Mouse (Mus musculus) thymus, postnatal 4 days (tissue): ENCODE data around the gene Tmprss12.
"Not testable (repeated sequence)": the region's sequence is repeated elsewhere in the genome, so short reads cannot be mapped to it uniquely, and the experiment has no call there.

ENCODE experiments used
- DNase-seq: peaks from one replicate; pipeline ENCODE4 v3.0.0; 2021

Tmprss12 gene

DNA sequence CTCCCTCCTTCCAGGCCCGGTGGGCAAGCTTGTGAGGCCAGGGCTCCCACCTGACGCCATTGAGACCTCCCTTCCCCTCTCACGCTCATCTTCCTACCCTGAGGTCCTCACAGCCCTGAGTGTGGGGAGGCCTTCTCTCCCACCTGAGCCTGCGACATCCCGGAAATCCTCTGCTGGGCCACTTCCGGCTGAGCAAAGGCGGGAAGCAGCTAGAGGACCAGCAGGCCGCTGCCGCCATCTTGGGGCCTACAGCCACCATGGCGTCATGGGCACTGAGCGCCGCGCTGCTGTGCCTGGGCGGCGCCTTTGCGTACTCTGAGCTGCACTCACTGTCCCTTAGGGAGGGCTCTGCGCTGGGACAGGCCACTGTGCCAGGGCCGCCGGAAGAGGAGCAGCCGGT, at the start of gene Tmprss12:
TSS of gene Tmprss12 (plus strand) at position 212 of the 400 bp plus-strand sequence.
- no peak for DNase-seq

DNA sequence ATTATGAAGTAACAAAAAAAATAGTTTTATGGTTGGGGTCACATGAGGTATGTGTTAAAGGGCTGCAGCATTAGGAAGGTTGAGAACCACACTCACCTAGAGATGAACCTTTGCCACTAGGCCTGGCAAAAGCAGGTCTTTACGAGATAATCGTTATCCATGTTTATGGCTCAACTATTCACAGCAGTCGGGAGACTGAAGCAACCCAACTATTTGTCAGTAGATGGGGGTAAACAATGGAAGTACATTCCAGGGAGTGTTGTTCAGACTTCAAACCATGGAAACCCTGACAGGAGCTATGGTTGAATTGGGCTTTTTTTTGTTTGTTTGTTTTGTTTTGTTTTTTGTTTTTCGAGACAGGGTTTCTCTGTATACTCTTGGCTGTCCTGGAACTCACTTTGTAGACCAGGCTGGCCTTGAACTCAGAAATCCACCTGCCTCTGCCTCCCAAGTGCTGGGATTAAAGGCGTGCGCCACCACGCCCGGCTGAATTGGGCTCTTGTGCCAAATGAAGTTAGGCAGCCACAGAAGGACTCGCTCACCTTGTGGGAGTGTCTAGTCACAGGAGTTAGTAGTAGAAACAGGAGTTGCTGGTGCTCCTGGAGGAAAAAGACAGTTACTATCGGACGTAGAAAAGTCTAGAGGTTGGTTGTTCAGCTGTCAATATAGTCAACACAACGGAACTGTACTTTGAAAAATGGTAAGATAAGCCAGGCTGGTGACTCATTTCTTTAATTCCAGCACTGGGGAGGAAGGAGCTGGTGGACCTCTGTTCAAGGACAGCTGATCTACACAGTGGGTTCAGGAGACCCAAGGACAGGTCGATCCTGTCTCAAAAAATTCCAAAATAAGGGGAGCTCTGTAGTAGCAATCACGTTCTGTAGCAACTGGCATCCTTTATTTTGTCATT, 48.8 kb upstream of the Tmprss12 start:
- no peak for DNase-seq

DNA sequence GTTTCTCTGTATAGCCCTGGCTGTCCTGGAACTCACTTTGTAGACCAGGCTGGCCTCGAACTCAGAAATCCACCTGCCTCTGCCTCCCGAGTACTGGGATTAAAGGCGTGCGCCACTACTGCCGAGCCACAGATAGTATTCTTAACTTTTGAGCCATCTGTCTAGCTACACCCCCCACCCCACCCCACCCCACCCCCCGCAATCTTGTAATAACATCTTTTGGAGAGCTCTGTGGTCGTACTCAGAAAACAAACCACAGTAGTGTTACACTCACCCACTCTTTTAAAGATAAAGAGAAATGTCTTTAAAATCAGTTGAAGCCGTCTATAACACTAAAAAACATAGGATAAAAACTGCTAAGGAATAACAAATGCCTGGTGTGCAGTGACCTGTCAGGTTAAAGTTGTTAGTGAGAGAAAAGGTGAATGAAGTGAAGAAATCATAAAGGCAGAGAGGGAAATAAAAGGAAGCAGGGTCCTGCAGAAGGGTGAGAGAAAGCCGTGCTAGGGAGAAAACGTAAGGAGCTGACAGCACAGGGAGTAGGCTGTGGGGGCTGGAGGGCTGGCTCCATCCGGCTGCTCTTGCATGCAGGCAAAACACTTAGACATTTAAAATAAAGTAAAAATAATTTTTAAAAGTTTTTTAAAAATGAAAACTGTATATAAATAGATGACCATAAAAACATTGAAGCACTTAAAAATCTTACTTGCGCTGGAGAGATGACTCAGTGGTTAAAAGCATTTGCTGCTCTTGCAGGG, 45.2 kb upstream of the Tmprss12 start:
- no peak for DNase-seq

DNA sequence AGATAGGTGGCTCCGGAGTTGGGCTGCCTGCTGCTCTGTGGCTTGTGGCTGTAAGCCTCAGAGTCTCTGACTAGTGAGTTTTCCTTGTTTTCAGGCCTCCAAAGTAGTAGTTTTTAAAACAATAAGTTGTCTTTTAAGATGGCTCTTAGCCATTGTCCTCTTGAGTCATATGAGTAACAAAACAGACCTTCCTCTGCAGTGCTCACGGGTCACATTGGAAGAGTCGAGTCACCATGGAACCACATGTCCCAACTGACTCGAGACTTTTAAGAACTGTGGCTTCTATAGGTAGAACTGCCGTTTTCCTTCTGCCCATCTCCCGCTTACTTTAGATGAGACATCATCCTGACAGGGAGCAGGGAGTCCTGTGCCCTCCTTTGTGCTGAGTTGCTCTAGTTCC, 43.7 kb upstream of the Tmprss12 start:
- DNase-seq, result no peak

DNA sequence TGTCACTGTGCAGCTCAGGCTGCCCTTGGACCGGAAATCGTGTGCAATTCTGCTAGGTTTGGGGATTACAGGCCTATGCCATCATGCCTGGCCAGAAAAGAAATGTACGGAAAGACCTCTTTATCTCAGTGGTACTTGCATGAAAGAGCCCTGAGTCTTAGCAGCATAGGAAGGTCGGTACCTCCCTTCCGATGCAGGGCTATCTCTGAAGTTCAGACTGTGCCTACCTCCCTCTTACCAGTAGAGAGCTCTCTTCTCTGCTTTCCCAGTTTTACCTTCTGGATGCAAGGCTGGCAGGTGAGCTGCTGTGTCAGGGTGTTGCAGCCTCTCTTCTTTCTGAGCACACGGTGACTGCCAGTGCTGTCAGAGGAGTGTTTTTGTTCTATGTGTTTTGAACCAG, 38.9 kb upstream of the Tmprss12 start:
- no peak for DNase-seq

DNA sequence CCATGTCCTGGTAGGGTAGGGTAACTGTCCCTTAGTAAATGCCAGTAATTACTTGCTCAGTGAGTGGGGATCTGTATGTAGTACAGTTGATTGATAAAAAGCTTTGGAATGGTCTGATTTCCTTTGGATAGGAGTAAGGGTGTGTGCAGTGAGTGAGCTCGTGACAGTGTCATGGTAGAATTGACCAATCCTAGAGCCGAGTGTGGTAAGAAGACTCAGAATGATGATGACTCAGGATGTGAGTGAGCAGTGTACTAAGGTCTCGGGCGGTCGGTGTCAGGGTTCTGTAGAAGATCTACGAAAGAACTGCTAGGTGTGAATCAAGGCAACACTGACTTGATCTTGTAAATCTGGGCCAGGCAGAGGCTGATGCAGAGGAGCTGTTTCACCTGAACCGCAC, 34.7 kb upstream of the Tmprss12 start:
- no peak for DNase-seq

DNA sequence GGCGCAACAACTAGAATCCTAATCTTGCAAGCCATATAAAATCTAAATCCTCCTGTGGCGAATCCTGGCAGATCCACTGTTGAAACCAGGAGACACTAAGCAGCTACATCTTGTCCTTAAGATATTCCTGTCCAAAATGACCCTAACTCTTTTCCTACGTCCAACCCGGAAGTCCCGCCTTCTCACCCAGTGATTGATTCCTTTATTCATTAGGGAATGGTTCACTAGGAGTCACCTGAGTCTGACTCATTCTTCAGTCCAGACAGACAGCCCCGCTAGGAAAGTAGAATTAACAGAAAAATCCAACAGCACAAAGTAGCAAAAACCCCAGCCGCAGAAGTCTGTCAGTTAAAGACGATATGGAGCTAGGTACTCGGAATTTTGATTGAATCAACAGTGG, 33.3 kb upstream of the Tmprss12 start:
- no peak for DNase-seq

DNA sequence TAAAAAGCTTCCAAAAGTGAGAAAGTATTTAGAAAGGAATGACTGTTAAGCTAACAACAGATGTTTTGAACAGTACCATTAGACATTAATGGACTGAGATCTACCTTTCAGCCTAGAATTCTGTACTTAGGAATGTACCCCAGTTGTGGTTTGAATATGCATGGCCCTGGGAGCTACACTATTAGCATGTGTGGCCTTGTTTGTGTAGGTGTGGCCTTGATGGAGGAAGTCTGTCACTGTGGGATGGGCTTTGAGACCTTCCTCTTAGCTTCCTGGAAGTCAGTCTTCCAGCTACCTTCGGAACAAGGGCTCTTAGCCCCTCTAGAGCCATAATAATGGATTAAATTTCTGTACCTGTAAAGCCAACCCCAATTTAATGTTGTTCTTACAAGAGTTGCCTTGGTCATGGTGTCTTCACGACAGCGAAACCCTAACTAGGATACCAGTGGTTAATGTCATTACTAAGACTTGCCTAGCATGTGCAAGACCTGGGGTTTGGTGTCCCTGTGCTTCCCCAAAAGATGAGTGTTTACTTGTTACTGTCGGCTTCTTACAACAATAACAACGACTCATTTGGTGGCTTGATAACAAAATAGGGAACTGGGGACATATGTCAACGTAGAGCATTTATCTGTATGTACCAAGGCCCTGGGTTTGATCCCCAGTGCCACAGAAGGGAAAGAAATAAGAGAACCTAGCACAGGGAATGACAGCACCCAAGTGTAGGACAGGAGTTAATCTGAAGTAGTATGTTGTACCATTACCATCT, 31.8 kb upstream of the Tmprss12 start:
- no peak for DNase-seq

DNA sequence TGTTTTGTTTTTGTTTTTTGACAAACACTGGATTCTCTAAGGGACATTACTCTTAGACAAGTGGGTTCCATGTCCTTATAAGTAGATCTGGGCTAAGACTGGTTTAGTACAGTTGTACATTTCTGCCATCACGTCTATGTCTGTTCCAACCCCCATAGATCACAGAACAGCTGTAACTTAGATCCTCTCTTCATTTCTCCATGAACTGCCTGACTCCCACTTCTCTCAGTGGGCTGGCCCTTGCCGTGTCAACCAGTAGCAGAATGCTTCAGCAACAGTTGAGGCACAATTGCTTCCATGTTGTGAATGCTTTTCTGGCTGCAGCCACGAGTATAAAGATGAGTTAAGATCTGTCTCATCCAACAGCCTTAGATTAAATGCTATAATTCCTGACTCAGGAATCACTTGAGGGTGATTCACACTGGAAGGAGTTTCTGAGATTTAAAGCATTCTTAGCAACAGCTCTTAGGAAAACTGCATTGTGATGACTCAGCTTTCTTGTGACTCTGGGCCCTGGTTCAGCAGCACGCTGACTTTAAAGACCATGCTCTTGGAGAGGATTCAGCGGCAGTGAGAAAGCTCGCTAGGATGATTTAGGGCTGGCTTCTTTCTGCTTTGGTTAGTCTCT, 29.4 kb upstream of the Tmprss12 start:
- DNase-seq, result no peak

DNA sequence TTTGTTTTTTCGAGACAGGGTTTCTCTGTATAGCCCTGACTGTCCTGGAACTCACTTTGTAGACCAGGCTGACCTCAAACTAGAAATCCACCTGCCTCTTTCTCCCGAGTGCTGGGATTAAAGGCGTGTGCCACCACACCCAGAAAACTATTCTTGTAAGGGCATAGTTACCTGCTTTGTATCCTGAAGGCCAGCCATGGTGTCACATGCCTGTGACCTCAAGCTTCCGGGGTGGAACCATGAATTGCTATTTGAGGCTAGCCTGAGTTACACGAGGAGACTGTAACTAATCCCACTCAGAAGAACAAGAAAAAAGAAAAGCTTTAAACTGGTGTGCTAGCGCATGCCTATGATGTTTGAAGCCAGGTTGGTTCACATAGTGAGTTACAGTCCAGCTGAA, 24.3 kb upstream of the Tmprss12 start:
- DNase-seq, result no peak

DNA sequence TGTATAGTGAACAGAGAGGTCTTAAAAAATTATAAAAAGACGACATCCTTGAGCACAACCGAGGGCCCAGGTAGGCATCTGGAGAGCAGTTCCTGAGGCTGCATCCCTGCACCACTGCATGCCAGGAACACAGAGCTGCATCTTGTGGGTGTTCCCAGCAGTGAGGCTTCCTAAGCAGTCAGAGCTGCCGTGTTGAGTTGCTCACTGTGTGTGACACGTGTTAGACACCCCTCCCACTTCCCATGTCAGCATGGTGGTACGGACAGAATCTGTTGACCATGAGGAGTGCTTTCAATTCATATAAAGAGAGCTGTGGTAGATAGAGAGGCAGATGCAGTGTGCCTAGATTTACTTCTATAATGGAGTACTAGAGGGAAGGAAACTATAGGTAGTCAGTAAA, 23.3 kb upstream of the Tmprss12 start:
- no peak for DNase-seq

DNA sequence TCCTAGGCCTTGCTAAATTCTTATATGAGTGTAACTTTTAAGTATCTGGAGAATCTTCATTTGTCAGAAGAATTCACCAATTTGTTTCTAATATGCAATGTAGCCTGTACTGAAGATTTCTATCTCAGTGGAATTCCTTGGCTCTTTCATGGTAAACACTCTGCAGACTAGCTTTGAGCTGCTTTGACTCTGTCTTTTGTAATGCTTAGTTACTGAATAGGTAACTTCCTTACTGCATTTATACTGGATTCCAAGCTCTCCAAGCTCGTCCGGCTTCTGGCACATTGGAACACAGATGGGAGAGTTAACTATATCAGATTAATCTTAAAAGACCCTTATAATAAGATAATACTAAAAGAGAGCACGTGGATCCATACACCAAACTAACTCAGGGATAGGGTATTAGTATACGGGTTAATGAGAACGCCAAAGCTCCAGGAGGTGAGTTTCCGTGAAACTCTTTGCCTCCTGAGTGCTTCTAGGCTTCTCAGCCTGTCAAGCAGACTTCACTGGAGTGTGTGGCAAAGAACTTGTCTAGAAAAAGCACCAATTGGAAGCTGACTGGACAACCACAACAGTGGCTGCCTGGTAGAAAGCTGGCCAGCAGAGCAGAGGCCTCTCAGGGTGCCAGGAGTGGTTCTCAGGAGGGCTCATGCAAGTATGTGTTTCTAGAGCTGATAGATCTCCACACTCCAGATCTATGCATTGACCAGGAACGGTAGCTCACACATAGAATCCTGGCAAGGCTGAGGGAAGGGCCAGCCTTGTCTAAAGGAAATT, 21.8 kb upstream of the Tmprss12 start:
- DNase-seq, result no peak

DNA sequence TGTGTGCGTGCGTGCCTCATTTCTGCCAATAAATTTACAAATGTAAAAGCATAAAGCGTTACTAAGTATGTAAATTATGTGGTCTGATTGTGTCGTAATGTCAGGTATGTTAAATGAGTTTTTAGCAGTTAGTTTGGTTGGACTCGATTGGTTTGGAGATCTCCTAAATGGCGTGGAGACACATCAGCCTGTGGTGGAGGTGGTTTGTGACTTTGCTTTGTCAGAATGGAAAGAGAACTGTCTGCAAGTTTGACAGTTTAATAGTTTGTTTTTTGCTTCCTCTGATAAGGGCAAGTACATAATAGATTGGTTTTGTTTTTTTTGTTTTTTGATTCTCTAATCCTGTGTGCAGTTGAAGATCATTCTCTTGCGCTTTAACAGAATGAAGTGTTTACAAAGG, 20.3 kb upstream of the Tmprss12 start:
- DNase-seq, result not testable (repeated sequence)

DNA sequence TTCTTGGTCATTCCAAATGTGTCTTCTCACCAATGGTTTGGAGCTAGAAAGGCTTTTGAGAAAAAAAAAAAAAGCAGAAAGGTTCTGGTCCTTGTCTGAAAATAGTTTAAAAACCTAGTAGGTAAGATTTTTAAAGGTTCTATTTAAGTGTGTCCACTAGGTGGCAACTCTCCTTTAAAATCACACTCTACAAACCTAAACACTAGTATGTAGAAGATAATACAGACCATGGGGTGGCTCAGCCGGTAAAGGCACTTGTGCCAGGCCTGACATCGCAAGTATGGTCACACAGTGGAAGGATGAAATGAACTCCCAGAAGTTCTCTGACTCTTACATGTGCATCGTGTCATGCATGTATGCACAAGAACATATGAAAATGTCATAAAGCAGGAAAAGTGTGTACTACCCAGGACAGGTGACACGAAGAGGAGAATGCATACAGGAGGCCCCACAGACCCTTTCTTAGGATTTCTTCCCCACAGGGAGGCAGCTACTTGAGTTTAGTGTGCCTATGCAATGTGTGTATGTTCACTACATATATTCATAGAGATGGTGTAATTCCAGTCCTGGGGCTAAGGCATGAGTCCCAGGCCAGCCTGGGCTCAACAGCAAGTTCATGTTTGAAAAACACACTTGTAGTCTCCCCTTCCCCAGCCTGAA, 17.3 kb upstream of the Tmprss12 start:
- DNase-seq, result no peak

DNA sequence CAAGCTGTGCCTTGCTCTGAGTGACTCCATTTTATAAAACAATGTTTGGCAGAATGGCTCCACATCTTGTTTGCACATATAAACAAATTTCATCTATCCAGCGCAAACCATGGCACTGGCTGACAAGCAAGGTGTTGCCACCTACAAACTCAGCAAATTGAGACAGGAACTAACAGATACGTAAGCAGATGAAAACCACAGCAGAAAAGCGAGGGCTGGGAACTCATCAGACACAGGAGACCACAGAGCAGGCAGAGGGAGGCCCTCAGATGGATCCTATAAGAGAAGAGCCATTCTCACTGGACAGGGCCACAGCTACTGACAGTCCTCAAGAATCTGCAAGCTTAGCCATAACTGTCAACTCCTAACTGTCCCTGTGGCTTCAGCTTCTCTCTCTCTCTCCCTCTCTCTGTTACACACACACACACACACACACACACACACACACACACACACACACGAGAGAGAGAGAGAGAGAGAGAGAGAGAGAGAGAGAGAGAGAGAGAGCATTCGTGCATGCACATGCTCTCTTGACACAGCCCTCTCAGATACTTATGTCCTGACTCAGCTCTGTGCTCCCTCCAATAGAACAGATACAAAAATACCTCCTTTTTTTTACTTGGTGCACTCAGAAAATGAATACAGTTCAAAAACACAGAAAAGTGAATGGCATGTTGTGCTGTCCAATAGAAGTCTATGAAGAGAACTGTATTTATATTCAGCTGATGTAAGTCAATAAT, 14.9 kb upstream of the Tmprss12 start:
- no peak for DNase-seq

DNA sequence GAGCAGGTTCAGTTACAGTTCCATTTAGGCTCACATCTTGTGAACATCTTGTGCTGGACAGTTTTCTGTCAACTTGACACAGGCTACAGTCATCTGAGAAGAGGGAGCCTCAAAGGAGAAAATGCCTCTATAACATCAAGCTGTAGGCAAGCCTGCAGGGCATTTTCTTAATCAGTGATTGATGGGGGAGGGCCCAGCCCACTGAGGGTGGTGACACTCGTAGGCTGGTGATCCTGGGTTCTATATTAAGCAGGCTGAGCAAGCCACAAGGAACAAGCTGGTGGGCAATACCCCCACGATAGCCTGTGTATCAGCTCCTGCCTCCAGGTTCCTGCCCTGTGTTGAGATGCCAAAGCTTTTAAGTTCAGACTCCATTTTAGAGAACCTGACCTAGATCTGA, 11.7 kb upstream of the Tmprss12 start:
- DNase-seq, result no peak

DNA sequence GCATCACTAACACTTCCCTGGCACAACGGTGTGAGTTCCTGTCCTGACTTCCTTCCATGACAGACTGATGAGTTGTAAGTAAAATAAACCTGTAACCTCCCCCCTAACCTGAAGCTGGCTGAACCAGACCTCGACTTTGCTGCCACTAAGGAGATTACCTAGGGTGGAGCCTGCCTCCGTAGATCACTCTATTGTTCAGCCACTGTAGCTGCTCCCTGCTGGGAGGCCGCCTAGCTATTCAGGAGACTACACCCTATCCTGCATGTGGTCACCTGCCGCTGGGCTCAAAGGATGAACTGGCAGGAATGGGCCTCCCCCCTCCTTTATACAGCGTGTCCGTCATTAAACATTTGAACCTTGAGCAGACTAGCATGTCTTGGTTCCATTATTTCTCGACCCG, 10.9 kb upstream of the Tmprss12 start:
- no peak for DNase-seq

DNA sequence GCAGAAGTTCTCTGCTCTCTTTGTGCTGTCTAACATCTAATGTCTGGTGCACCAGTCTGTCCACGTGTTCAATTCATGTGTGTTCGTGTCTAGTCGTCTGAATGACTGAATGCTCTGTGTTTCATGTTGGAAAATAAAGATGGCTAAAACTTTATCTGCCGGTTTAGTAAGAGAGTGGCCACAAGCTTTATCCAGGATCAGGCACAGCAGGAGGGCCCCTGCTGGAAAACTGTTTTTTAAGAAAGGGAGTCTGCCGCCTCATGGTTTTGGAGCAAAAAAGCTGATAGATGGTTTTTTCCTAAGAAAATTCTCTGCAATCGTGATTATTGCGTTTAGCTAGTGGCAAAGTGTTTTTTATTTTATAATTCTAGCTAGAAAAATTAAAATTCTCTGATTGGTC, 10.0 kb upstream of the Tmprss12 start:
- not testable (repeated sequence) for DNase-seq

DNA sequence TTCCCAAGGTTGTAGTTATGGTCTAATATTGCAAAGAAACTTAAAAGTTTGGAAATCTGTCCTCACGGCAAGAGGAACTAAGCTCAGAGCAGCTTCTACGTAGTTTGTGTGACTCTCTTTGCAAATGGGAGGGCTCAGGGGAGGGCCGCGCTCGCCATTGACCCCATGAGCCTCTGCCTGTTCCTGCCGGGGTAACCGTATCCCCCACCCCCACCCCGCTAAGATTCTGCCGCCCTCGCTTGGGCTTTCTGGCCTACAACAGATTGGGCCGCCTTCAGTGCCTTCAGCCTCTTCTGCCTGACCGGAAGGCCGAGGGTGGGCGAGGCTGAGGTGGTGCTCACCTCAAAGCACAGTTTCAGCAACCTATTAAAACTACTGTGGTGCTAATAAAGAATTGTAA, 9.2 kb upstream of the Tmprss12 start:
- no peak for DNase-seq

DNA sequence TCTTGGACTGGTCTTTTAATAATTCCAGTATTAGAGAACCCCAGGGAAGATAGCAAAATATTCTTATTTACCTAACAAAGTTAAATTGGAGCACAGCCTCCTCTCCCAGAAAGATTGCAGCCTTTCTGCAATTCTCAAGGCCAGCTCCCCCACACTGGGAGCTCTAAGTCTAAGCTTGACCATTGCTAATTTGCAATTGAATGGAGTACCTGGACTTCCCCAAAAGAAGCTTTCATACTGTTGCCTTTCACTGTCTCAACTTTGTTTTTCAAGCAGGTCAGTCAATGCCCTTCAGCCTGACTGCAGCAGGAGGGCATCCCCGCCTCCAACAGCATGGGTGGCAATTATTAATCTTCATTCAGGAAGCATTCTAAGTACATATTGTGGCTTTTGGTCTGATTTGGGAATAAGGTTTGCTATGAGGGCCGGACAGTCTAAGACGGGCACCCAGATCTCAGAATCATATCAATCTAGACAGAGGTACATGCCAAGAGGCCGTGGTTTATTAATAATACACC, 6.8 kb upstream of the Tmprss12 start:
- DNase-seq, result not testable (repeated sequence)
